Mouse (Mus musculus): ENCODE data around the gene Pitpnc1. TPM values are rescaled to one million over a fixed set of nuclear protein-coding genes. Genes with fewer than 3 reads are reported as not detected.

Gene Pitpnc1
- total and polyA plus RNA-seq, 2 experiments, result 3.5 to 9.4 TPM

DNA sequence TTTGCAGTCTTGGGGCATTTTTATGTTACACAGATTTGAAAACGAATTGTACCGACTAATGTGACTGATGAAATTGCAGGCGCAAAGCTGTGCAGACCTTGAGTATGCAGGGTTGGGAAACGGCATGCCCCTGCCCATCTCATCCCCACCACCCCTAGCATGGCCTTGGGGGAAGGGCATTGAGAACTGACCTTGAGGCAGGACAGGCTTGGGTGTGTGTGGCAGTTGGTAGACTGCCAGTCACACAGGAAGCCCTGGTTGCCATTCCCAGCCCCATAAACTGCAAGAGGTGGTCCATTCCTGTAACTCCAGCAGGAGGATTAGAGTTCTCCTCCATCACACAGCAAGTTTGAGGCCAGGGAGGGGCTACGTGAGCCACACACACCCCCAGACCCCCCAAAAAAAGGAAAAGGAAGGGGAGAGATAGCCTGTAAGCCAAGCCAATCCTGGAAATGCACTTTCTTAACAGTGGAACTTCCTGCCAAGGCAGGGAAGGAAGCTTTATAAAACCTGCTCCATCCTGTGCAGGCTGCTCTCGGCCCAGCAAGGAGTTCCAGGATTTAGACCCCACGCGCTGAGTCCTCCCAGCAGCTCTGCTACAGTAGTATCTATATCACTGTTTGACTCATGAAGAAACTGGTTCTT lies 115.9 kb downstream of the Pitpnc1 start:
- WGBS, result 71% methylated on average over 8 of the region's 8 CpGs
- peak overlapping the region; percentile 52 for H3K27ac ChIP-seq (replicated peaks; ENCODE audit: insufficient read depth, low read depth, low read length)

GRCm38 (mm10) chr11:107352596-107352995 lies 117.9 kb downstream of the Pitpnc1 start:
- Histone ChIP-seq H3K4me3 (ENCODE audit: insufficient read depth, low read depth, low read length) (no peak overlapping the region), H3K36me3 (ENCODE audit: control insufficient read depth, insufficient read depth, low read length) (no peaks in the 10 kb centered on the region; the same call in 1 of the 2 replicates), H3K79me2 (ENCODE audit: control insufficient read depth, insufficient read depth, low read length) (peaks cover 54% of the 10 kb centered on the region), H3K27ac (replicated peaks; ENCODE audit: insufficient read depth, low read depth, low read length) (no peak overlapping the region), H3K4me1 (ENCODE audit: control insufficient read depth, insufficient read depth, low read length) (peaks cover 5% of the 10 kb centered on the region), H3K9ac (ENCODE audit: low read depth, low read length) (no peak overlapping the region), H3K27me3 (ENCODE audit: control insufficient read depth, insufficient read depth, low read length) (no peaks in the 10 kb centered on the region)
- 71% methylated on average over 7 of the region's 7 CpGs for WGBS
- no peak for DNase-seq (ENCODE audit: extremely low read depth, low read depth, low spot score)
- TF ChIP-seq CTCF (IDR thresholded peaks at IDR 0.05; ENCODE audit: low read depth, low read length), result no peak

More for the DNA sequence above, 115.9 kb downstream of the Pitpnc1 start:
- Histone ChIP-seq H3K4me3 (ENCODE audit: insufficient read depth, low read depth, low read length) (no peak overlapping the region), H3K36me3 (ENCODE audit: control insufficient read depth, insufficient read depth, low read length) (no peaks in the 10 kb centered on the region; the same call in 1 of the 2 replicates), H3K9ac (ENCODE audit: low read depth, low read length) (no peak overlapping the region), H3K27me3 (ENCODE audit: control insufficient read depth, insufficient read depth, low read length) (no peaks in the 10 kb centered on the region), H3K79me2 (ENCODE audit: control insufficient read depth, insufficient read depth, low read length) (peaks cover 48% of the 10 kb centered on the region), H3K4me1 (ENCODE audit: control insufficient read depth, insufficient read depth, low read length) (peaks cover 5% of the 10 kb centered on the region)
- no peak for DNase-seq (ENCODE audit: extremely low read depth, low read depth, low spot score)
- TF ChIP-seq CTCF (IDR thresholded peaks at IDR 0.05; ENCODE audit: low read depth, low read length) (no peak), POLR2A (IDR thresholded peaks at IDR 0.05; ENCODE audit: extremely low read depth, insufficient read depth, low read length) (no peak)

DNA sequence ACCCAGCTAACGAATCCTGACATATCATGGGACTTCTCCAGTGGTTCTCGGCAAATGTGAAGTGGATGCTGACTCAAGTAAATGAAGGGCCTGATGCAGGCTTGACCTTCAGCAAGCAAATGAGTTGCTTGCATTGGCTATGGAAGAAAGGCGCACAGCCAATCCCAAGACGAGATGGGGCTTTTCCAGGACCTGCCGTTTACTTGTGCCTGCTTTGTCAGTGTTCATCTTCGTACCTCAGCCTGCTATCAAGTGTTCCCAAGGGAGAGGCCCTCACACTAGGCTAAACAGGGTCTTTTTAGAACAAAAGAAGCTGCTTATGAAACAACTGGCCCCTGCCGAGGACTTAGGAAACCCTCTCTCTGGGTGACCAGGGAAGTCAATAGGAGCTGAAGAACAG lies 120.7 kb downstream of the Pitpnc1 start:
- Histone ChIP-seq H3K4me1 (ENCODE audit: control insufficient read depth, insufficient read depth, low read length) (no peaks in the 10 kb centered on the region), H3K36me3 (ENCODE audit: control insufficient read depth, insufficient read depth, low read length) (no peaks in the 10 kb centered on the region; the same call in 1 of the 2 replicates), H3K27ac (replicated peaks; ENCODE audit: insufficient read depth, low read depth, low read length) (no peak overlapping the region), H3K4me3 (ENCODE audit: insufficient read depth, low read depth, low read length) (no peak overlapping the region), H3K9ac (ENCODE audit: low read depth, low read length) (no peak overlapping the region), H3K27me3 (ENCODE audit: control insufficient read depth, insufficient read depth, low read length) (no peaks in the 10 kb centered on the region), H3K79me2 (ENCODE audit: control insufficient read depth, insufficient read depth, low read length) (peaks cover 46% of the 10 kb centered on the region; the same call in 1 of the 2 replicates)
- no peak for DNase-seq (ENCODE audit: extremely low read depth, low read depth, low spot score)
- no peak for TF ChIP-seq POLR2A (IDR thresholded peaks at IDR 0.05; ENCODE audit: extremely low read depth, insufficient read depth, low read length)
- TF ChIP-seq CTCF (IDR thresholded peaks at IDR 0.05; ENCODE audit: low read depth, low read length), result no peak
- WGBS, result 92% methylated on average over 7 of the region's 7 CpGs

DNA sequence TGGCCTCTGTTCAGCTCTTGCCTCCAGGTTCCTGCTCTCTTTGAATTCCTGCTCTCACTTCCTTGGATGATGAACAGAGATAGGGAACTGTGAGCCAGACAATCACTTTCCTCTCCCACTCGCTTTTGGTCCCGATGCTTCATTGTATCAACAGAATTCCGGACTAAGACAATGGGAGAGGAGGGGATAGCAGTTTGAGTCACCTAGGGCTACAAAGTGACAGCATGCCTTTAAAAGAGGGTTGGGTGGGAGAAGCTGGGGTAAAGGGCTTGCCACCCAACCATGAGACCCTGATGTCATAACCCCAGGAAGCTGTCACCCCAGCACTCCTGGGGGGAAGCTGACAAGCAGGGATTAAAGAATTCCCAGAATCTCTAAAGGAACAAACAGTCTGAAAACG lies 127.5 kb downstream of the Pitpnc1 start:
- Histone ChIP-seq H3K36me3 (ENCODE audit: control insufficient read depth, insufficient read depth, low read length) (no peaks in the 10 kb centered on the region), H3K79me2 (ENCODE audit: control insufficient read depth, insufficient read depth, low read length) (peaks cover 30% of the 10 kb centered on the region; the same call in 1 of the 2 replicates), H3K9ac (ENCODE audit: low read depth, low read length) (no peak overlapping the region), H3K27ac (replicated peaks; ENCODE audit: insufficient read depth, low read depth, low read length) (no peak overlapping the region; the same call in 1 of the 2 replicates), H3K4me1 (ENCODE audit: control insufficient read depth, insufficient read depth, low read length) (peaks cover 17% of the 10 kb centered on the region), H3K27me3 (ENCODE audit: control insufficient read depth, insufficient read depth, low read length) (no peaks in the 10 kb centered on the region), H3K4me3 (ENCODE audit: insufficient read depth, low read depth, low read length) (no peak overlapping the region)
- 87% methylated on average over 4 of the region's 4 CpGs for WGBS
- DNase-seq (ENCODE audit: extremely low read depth, low read depth, low spot score), result no peak
- TF ChIP-seq CTCF (IDR thresholded peaks at IDR 0.05; ENCODE audit: low read depth, low read length) (no peak), POLR2A (IDR thresholded peaks at IDR 0.05; ENCODE audit: extremely low read depth, insufficient read depth, low read length) (no peak)

GRCm38 (mm10) chr11:107342432-107342831 lies 128.1 kb downstream of the Pitpnc1 start:
- H3K9ac ChIP-seq (ENCODE audit: low read depth, low read length), result no peak overlapping the region
- DNase-seq (ENCODE audit: extremely low read depth, low read depth, low spot score), result no peak
- no peak overlapping the region for H3K4me3 ChIP-seq (ENCODE audit: insufficient read depth, low read depth, low read length)
- H3K4me1 ChIP-seq (ENCODE audit: control insufficient read depth, insufficient read depth, low read length), result peaks cover 21% of the 10 kb centered on the region
- peaks cover 25% of the 10 kb centered on the region; the same call in 1 of the 2 replicates for H3K79me2 ChIP-seq (ENCODE audit: control insufficient read depth, insufficient read depth, low read length)
- TF ChIP-seq POLR2A (IDR thresholded peaks at IDR 0.05; ENCODE audit: extremely low read depth, insufficient read depth, low read length), result no peak
- no peak for TF ChIP-seq CTCF (IDR thresholded peaks at IDR 0.05; ENCODE audit: low read depth, low read length)
- H3K27ac ChIP-seq (replicated peaks; ENCODE audit: insufficient read depth, low read depth, low read length), result peak overlapping the region; percentile 19; the same call in 1 of the 2 replicates
- H3K36me3 ChIP-seq (ENCODE audit: control insufficient read depth, insufficient read depth, low read length), result no peaks in the 10 kb centered on the region
- H3K27me3 ChIP-seq (ENCODE audit: control insufficient read depth, insufficient read depth, low read length), result no peaks in the 10 kb centered on the region
- WGBS, result 92% methylated on average over 1 of the region's 1 CpGs

GRCm38 (mm10) chr11:107341293-107341692 lies 129.2 kb downstream of the Pitpnc1 start:
- peak overlapping the region; percentile 54 for H3K27ac ChIP-seq (replicated peaks; ENCODE audit: insufficient read depth, low read depth, low read length)
- peak; percentile 88 for DNase-seq (ENCODE audit: extremely low read depth, low read depth, low spot score)

More at GRCm38 (mm10) chr11:107341293-107341692, 129.2 kb downstream of the Pitpnc1 start:
- Histone ChIP-seq H3K36me3 (ENCODE audit: control insufficient read depth, insufficient read depth, low read length) (no peaks in the 10 kb centered on the region; the same call in 1 of the 2 replicates), H3K9ac (ENCODE audit: low read depth, low read length) (peak overlapping the region; percentile 5), H3K79me2 (ENCODE audit: control insufficient read depth, insufficient read depth, low read length) (peaks cover 25% of the 10 kb centered on the region; the same call in 1 of the 2 replicates), H3K4me1 (ENCODE audit: control insufficient read depth, insufficient read depth, low read length) (peaks cover 21% of the 10 kb centered on the region), H3K4me3 (ENCODE audit: insufficient read depth, low read depth, low read length) (no peak overlapping the region), H3K27me3 (ENCODE audit: control insufficient read depth, insufficient read depth, low read length) (no peaks in the 10 kb centered on the region)
- 2% methylated on average over 15 of the region's 15 CpGs for WGBS
- TF ChIP-seq POLR2A (IDR thresholded peaks at IDR 0.05; ENCODE audit: extremely low read depth, insufficient read depth, low read length), result no peak
- no peak for TF ChIP-seq CTCF (IDR thresholded peaks at IDR 0.05; ENCODE audit: low read depth, low read length)
